ENCODE assay signal across 8 mouse cellular contexts in genomic region chr1:55130190-55130916, GRCm38 (mm10). TPM values are rescaled to one million over a fixed set of nuclear protein-coding genes. Genes with fewer than 3 reads are reported as not detected.
DNase-seq lines count a peak whose midpoint lies in the region; ATAC-seq lines count a peak whose summit lies in the region.

No protein-coding gene starts in this region.

- DNase-seq in lung, postnatal 14 days = no peak
- no peak for DNase-seq in intestine, embryonic 14.5 days (ENCODE audit: low spot score)
- no peak for DNase-seq in right cerebral cortex, adult 18-20 months
- no peak for DNase-seq in urinary bladder, postnatal 25 days (ENCODE audit: low spot score)
- DNase-seq in c-Kit-positive CD71-positive TER-119-positive erythroid progenitor cells, embryonic 14.5 days (ENCODE audit: low spot score) = no peak

- no peaks in the 10 kb centered on the region for H3K27me3 ChIP-seq in lung, embryonic 16.5 days (ENCODE audit: control insufficient read depth, insufficient read depth, low read depth, low read length)
- no peaks in the 10 kb centered on the region for H3K27me3 ChIP-seq in embryonic facial prominence, embryonic 13.5 days
- no peaks in the 10 kb centered on the region for H3K27me3 ChIP-seq in intestine, embryonic 14.5 days (replicated peaks; ENCODE audit: control insufficient read depth, insufficient read depth, low read length)
- H3K27me3 ChIP-seq in neural tube, embryonic 12.5 days (replicated peaks) = no peaks in the 10 kb centered on the region

- WGBS in lung, embryonic 16.5 days = 56% methylated on average over 10 of the region's 10 CpGs
- WGBS in embryonic facial prominence, embryonic 13.5 days = 57% methylated on average over 10 of the region's 10 CpGs
- 62% methylated on average over 10 of the region's 10 CpGs for WGBS in intestine, embryonic 14.5 days
- WGBS in neural tube, embryonic 12.5 days = 74% methylated on average over 10 of the region's 10 CpGs

- peak overlapping the region; percentile 73 for H3K9ac ChIP-seq in lung, embryonic 16.5 days (ENCODE audit: low read length)
- peak overlapping the region; percentile 99 for H3K9ac ChIP-seq in embryonic facial prominence, embryonic 13.5 days
- H3K9ac ChIP-seq in intestine, embryonic 14.5 days (ENCODE audit: low read length) = peak overlapping the region; percentile 52
- peak overlapping the region; percentile 98 for H3K9ac ChIP-seq in neural tube, embryonic 12.5 days

- H3K4me2 ChIP-seq in lung, embryonic 16.5 days (ENCODE audit: low read depth, low read length) = peak overlapping the region; percentile 73
- H3K4me2 ChIP-seq in embryonic facial prominence, embryonic 13.5 days = peak overlapping the region; percentile 60
- peak overlapping the region; percentile 74 for H3K4me2 ChIP-seq in intestine, embryonic 14.5 days (ENCODE audit: low read length)
- peak overlapping the region; percentile 70 for H3K4me2 ChIP-seq in neural tube, embryonic 12.5 days (replicated peaks)

- peaks cover 12% of the 10 kb centered on the region for H3K4me1 ChIP-seq in lung, embryonic 16.5 days (replicated peaks; ENCODE audit: control insufficient read depth, insufficient read depth, low read length)
- peaks cover 10% of the 10 kb centered on the region for H3K4me1 ChIP-seq in embryonic facial prominence, embryonic 13.5 days
- peaks cover 16% of the 10 kb centered on the region; the same call in 1 of the 2 replicates for H3K4me1 ChIP-seq in intestine, embryonic 14.5 days (replicated peaks; ENCODE audit: control insufficient read depth, insufficient read depth, low read length)
- H3K4me1 ChIP-seq in neural tube, embryonic 12.5 days = peaks cover 10% of the 10 kb centered on the region

- no peaks in the 10 kb centered on the region for H3K9me3 ChIP-seq in lung, embryonic 16.5 days (ENCODE audit: control insufficient read depth, low read length)
- H3K9me3 ChIP-seq in embryonic facial prominence, embryonic 13.5 days = no peaks in the 10 kb centered on the region
- H3K9me3 ChIP-seq in intestine, embryonic 14.5 days (ENCODE audit: control insufficient read depth, low read length) = no peaks in the 10 kb centered on the region
- H3K9me3 ChIP-seq in neural tube, embryonic 12.5 days = no peaks in the 10 kb centered on the region

- no peaks in the 10 kb centered on the region for H3K36me3 ChIP-seq in lung, embryonic 16.5 days (ENCODE audit: control insufficient read depth, insufficient read depth, low read length)
- H3K36me3 ChIP-seq in embryonic facial prominence, embryonic 13.5 days = no peaks in the 10 kb centered on the region; the same call in 1 of the 2 replicates
- H3K36me3 ChIP-seq in intestine, embryonic 14.5 days (ENCODE audit: control insufficient read depth, insufficient read depth, low read length) = peaks cover 3% of the 10 kb centered on the region; the same call in 1 of the 2 replicates
- H3K36me3 ChIP-seq in neural tube, embryonic 12.5 days = 0 out of 2 replicates have a peak, but pooled peaks cover 4% of the 10 kb centered on the region

- no peak for ATAC-seq in lung, embryonic 16.5 days (ENCODE audit: low read depth)
- ATAC-seq in embryonic facial prominence, embryonic 13.5 days (ENCODE audit: insufficient number of reproducible peaks, insufficient read depth, low FRiP score, low TSS enrichment, low read depth) = no peak
- no peak for ATAC-seq in intestine, embryonic 14.5 days (replicated peaks; ENCODE audit: low FRiP score, low TSS enrichment, low read depth)
- no peak for ATAC-seq in neural tube, embryonic 12.5 days (ENCODE audit: low FRiP score, low read depth)

- peak overlapping the region; percentile 84 for H3K27ac ChIP-seq in lung, embryonic 16.5 days (ENCODE audit: low read length)
- peak overlapping the region; percentile 97 for H3K27ac ChIP-seq in embryonic facial prominence, embryonic 13.5 days
- H3K27ac ChIP-seq in intestine, embryonic 14.5 days (ENCODE audit: low read depth) = peak overlapping the region; percentile 89
- H3K27ac ChIP-seq in neural tube, embryonic 12.5 days = peak overlapping the region; percentile 98; the same call in 1 of the 2 replicates

- peak overlapping the region; percentile 98 for H3K4me3 ChIP-seq in lung, embryonic 16.5 days (ENCODE audit: low read length)
- peak overlapping the region; percentile 100 for H3K4me3 ChIP-seq in embryonic facial prominence, embryonic 13.5 days
- peak overlapping the region; percentile 85 for H3K4me3 ChIP-seq in intestine, embryonic 14.5 days (ENCODE audit: low read depth, low read length)
- peak overlapping the region; percentile 96 for H3K4me3 ChIP-seq in neural tube, embryonic 12.5 days

RNA-seq across cellular contexts. Expression of gene Mob4, which starts 0.7 kb away (rescaled TPM):
- polyA plus RNA-seq in lung, embryonic 16.5 days (2015; fragmentation: Nextera tagmentation; extraction: Ambion mirVana) = 143 and 145 TPM in 2 replicates
- polyA plus RNA-seq in embryonic facial prominence, embryonic 13.5 days (2015; fragmentation: Nextera tagmentation; extraction: Ambion mirVana) = 149 and 165 TPM in 2 replicates
- polyA plus RNA-seq in intestine, embryonic 14.5 days (2014; fragmentation: Nextera tagmentation; extraction: Ambion mirVana) = 145 and 146 TPM in 2 replicates
- polyA plus RNA-seq in neural tube, embryonic 12.5 days (2016; fragmentation: Nextera tagmentation; extraction: Ambion mirVana) = 158 and 165 TPM in 2 replicates

RNA-seq across cellular contexts. Expression of gene Hspd1, which starts 42.3 kb away (rescaled TPM):
- 253 and 283 TPM in 2 replicates for polyA plus RNA-seq in lung, embryonic 16.5 days (2015; fragmentation: Nextera tagmentation; extraction: Ambion mirVana)
- 330 and 337 TPM in 2 replicates for polyA plus RNA-seq in embryonic facial prominence, embryonic 13.5 days (2015; fragmentation: Nextera tagmentation; extraction: Ambion mirVana)
- polyA plus RNA-seq in intestine, embryonic 14.5 days (2014; fragmentation: Nextera tagmentation; extraction: Ambion mirVana) = 487 and 509 TPM in 2 replicates
- polyA plus RNA-seq in neural tube, embryonic 12.5 days (2016; fragmentation: Nextera tagmentation; extraction: Ambion mirVana) = 338 TPM in 2 replicates

RNA-seq across cellular contexts. Expression of gene Hspe1, which starts 42.4 kb away (rescaled TPM):
- 245 and 281 TPM in 2 replicates for polyA plus RNA-seq in lung, embryonic 16.5 days (2015; fragmentation: Nextera tagmentation; extraction: Ambion mirVana)
- 407 and 434 TPM in 2 replicates for polyA plus RNA-seq in embryonic facial prominence, embryonic 13.5 days (2015; fragmentation: Nextera tagmentation; extraction: Ambion mirVana)
- 605 and 740 TPM in 2 replicates for polyA plus RNA-seq in intestine, embryonic 14.5 days (2014; fragmentation: Nextera tagmentation; extraction: Ambion mirVana)
- polyA plus RNA-seq in neural tube, embryonic 12.5 days (2016; fragmentation: Nextera tagmentation; extraction: Ambion mirVana) = 329 and 346 TPM in 2 replicates
